Mouse (Mus musculus) CH12.LX (cell line): Measurements from ENCODE around the gene Sestd1.

Source experiments
- CTCF ChIP-seq, 2 experiments: IDR thresholded peaks in 1 of 2; conservative IDR thresholded peaks in 1 of 2; 2 replicates each; pipeline ENCODE4 v1.5.1; 2011 to 2012; ENCODE audit warnings: low read depth in 2 of 2, low read length in 2 of 2, improper control_type of control experiment in 1 of 2, inconsistent platforms in 1 of 2, mild to moderate bottlenecking in 1 of 2, moderate library complexity in 1 of 2
- EP300 ChIP-seq: IDR thresholded peaks from 2 replicates; pipeline ENCODE4 v1.6.1; 2011; ENCODE audit warnings: low read length, improper control_type of control experiment
- IRF4 ChIP-seq: IDR thresholded peaks from 2 replicates; pipeline ENCODE4 v1.6.1; 2014; ENCODE audit warnings: low read depth, mild to moderate bottlenecking, inconsistent platforms, low read length, improper control_type of control experiment
- KAT2A ChIP-seq: IDR thresholded peaks from 2 replicates; pipeline ENCODE4 v1.6.1; 2012; ENCODE audit warnings: low read length, improper control_type of control experiment, inconsistent platforms; ENCODE audit not compliant: insufficient replicate concordance
- MXI1 ChIP-seq: IDR thresholded peaks from 2 replicates; pipeline ENCODE4 v1.6.1; 2011; ENCODE audit warnings: mild to moderate bottlenecking, low read depth, low read length, improper control_type of control experiment
- POLR2A ChIP-seq: IDR thresholded peaks from 2 replicates; pipeline ENCODE4 v1.6.1; 2011; ENCODE audit warnings: low read depth, mild to moderate bottlenecking, improper control_type of control experiment, low read length
- SIN3A ChIP-seq: IDR thresholded peaks from 2 replicates; pipeline ENCODE4 v1.6.1; 2012; ENCODE audit warnings: low read length, improper control_type of control experiment, inconsistent platforms
- TCF12 ChIP-seq: IDR thresholded peaks from 2 replicates; pipeline ENCODE4 v1.6.1; 2014; ENCODE audit warnings: low read depth, mild to moderate bottlenecking, inconsistent platforms, low read length, improper control_type of control experiment
- USF1 ChIP-seq: IDR thresholded peaks from 2 replicates; pipeline ENCODE4 v1.6.1; 2014; ENCODE audit warnings: low read depth, mild to moderate bottlenecking, inconsistent platforms, low read length, improper control_type of control experiment

DNA sequence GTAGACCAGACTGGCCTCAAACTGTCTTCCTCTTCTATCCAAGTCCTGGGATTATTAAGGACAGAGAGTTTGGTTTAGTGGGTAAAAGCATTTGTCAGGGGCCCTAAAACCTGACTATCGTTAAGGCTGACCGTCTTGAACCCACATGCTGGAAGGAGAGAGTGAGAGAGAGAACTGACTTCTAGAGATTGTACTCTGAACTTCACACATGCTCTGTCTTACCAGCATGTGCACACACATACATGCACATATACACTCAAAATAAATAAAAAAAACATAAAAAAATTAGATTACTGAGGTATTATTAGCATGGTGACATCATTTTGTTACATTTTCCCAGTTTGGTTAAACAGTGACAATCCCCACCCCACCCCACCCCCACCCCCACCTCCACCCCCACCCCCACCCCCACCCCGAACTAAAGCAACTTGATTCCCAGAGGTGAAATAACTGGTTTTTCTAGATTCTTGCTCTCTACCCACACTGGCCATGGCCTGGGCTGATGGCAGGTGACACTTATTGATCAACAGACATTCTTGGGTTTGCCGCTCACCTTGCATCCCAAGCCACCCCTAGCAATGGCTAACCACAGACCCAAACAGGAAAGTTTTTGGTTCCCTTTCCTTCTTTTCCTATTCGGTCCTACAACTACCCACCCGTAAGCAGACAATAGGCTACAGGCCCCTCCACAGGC is 22.4 kb upstream of the Sestd1 start:
- TF ChIP-seq EP300 (no peak), KAT2A (no peak), CTCF (conservative IDR thresholded peaks at IDR 0.05 in 1 of 2, IDR thresholded peaks at IDR 0.05 in 1 of 2; ENCODE audit: low read depth in 2 of 2, low read length in 2 of 2) (no peak), TCF12 (no peak), POLR2A (no peak), IRF4 (no peak), MXI1 (no peak), USF1 (no peak), SIN3A (no peak)
